Mouse (Mus musculus): ENCODE results near the gene Ppp1r14c. TPM values are rescaled to one million over a fixed set of nuclear protein-coding genes. Genes with fewer than 3 reads are reported as not detected.
"Not testable (repeated sequence)": the region's sequence is repeated elsewhere in the genome, so short reads cannot be mapped to it uniquely, and the experiment has no call there.

Ppp1r14c gene
- total RNA-seq, 2 experiments from 2014 or later = 15.7 to 16.6 TPM

DNA sequence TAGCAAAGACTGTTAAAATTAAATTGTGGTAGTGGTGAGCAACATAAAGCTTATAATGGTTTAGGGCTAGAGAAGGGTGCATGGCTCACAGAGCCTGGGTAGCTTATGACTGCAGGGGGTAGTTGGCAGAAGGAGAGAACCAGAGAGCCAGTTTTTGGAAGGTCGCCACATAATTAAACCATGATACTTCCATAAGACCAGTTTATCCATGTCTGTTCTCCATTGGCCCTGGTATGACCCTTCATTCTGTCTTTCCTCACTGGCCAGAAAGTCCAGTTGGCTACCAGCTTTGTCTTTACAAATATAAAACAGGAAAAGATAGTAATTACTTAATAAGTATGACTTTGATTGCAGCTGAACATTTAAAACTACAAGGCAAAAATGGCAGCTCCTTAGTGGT lies 95.0 kb downstream of the Ppp1r14c start:
- no peak for DNase-seq (ENCODE audit: low spot score in 2 of 2)

DNA sequence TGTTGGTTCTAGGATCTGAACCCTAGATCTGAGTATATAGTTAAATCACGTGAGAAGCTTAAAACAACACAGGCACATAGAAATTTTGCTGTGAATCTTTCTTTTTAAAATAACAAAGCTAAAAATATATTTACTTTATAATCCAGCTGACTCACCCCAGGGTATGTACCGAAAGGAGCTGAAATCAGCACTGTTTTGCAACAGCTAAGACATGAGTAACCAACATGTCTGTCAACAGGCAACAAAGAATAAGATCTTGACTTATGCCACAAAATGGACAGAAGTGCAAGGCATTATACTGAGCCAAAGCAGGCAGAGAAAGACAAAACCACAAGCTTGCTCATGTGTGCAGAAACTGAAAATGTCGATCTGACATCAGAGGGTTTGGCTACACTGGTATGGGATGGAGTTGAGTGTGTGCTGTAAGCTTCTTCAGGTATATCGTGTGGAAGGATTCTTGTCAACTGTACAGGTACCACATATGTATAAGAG lies 100.3 kb downstream of the Ppp1r14c start:
- no peak for DNase-seq (ENCODE audit: low spot score in 2 of 2)

DNA sequence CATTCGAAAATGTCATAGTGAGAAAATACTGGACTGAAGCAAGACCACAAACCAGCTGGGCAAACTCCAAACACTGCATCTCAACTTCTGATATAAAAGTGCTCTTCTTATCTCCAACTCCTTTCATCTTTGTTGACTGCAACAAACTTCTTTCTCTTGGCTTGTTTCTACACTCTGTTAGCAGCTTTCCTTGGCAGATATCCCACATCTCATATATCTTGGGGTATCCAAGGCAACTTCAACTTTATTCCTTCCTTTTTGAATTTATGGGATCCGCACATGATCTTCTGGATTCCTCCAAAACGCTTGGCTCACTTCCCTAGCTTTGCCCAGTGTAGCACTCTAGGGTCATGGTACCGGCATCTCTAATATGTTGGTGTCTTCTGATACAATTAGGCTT lies 102.7 kb downstream of the Ppp1r14c start:
- DNase-seq (ENCODE audit: low spot score in 2 of 2) = no peak

DNA sequence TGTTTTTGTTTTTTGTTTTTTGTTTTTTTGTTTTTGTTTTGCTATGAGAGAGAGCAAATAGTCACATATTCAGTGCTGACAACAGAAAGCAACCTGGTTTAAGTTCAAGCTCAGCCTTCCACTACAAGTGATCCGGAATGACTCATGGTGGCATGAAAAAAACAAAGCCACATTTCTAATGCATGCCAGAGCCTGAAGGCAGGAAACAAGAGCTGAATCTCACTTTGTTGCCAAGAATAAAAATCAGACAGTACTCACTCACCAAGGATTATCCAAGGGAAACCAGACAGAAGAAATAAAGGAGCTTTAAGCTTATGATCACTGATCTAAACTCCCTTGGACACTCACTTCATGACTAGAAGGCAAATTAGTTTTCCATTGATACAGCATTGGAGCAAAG lies 110.8 kb downstream of the Ppp1r14c start:
- no peak for DNase-seq (ENCODE audit: low spot score in 2 of 2)

DNA sequence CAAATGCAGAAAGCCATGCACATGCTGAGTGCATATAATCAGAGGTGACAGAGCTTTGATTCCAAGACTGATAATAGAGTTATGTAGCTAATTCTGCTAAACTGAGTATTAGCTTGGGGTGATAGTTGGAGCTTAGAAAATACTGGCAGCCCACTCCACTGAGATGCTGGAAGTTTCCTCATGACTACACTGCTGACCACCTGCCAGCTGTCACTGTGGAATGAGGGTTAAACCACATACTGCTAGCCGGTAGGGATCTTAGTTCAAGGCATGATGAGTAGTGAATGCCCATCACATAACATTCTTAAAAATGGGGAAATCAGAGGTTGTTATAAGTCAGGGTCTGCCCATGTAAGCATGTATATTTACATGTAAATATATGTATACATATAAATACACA lies 113.9 kb downstream of the Ppp1r14c start:
- no peak for DNase-seq (ENCODE audit: low spot score in 2 of 2)

DNA sequence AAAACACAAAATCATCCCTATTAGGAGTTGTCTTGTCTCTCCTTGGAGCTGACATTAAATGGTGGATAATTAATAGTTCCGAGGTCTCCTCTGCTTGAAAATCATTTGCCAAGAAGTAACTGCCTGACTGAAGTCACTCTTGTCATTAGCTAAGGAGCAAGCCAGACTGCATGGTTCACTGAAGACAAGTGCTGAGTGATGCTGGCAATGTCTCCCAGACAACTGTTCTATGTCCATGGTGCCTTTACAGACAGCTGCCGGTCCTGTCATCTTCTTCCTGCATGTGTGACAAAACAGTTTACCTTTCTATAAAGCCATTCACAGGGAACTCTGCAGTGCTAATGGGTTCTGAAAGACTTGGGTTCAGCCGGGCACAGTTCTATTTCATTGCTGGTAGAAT lies 124.2 kb downstream of the Ppp1r14c start:
- DNase-seq (ENCODE audit: low spot score in 2 of 2) = no peak

DNA sequence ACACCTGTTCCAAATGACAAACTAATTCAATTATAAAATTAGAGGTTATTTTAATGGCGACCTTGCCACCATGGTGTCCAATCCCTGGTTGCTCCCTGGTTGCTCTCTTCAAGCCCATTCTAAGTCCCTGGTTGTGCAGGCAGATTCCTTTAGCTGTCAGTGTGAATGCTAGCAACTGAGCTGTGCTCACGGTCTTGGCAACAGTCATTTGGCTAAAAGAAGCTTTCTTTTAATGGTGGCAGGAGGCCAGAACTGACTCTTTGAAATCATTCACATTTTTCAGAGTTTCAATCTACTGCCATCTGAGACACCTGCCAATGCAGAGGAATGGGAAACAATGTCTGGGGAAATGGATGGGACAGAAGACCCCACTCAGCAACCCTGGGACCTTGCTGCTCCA lies 130.9 kb downstream of the Ppp1r14c start:
- peak in 1 of 2 experiments; percentile 31 for DNase-seq (ENCODE audit: low spot score in 2 of 2)

DNA sequence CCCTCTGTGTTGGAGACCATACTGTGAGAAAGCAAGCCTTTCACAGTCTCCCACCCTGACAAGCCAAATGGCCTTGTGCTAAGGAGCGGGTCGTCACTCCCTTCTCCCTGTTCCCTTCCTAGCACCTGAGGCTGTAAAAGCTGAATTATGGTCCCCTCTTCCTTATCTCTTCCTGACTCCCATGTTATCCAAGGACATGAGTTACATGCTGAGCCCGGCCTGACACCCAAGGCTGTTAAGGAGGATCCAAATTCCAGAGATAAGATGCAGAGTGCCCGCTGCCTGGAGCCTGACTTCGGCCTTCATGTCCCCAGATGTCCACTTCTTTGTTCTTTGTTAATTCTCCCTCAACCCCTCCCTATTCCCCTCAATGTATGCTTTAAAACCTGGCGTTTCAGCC lies 135.0 kb downstream of the Ppp1r14c start:
- not testable (repeated sequence) for DNase-seq (ENCODE audit: low spot score in 2 of 2)

DNA sequence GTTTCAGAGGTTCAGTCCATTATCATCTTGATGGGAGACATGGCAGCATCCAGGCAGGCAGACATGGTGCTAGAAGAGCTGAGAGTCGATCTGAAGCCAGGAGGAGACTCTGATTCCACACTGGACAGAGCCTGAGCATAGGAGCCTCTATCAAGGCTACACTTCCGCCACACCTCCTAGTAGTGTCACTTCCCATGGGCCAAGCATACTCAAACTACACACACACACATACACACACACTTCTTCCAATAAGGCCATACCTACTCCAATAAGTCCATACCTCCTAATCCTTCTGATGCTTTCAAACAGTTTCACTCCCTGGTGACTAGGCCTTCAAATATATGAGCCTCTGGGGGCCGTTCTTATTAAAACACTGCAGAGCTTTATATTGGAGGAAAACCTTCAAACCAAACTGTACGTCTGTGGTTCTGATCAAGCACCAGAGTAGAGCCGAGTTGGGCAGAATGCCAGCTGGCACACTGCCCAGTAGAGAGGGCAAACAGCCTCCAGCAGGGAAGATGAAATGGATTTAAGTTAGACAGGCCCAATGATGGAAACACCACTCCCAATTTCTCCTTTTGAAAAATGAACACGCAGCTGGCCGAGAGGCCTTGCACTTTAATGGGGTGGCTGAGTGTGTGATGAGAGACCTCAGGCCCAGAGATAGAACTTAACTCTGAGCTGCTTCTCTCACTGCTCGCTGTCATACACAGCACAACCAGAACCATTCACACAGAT lies 141.8 kb downstream of the Ppp1r14c start:
- DNase-seq (ENCODE audit: low spot score in 2 of 2) = peak; percentile 31 to 72

DNA sequence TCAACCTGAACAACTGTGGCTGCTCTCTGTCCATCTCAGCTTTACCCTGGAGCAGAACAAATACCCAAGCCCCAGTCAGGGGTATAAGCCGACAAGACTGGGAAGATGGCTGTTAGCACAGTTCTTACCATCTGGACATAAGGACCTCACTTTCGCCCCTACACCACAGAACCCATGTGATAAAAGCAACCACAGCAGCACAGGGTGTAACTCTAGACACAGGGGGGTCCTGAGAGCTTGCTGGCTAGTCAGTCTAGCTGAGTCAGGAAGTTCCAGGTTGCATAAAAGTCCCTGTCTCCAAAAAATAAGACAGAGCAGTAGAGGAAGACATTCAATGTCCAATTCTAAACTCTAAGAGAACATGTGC lies 142.3 kb downstream of the Ppp1r14c start:
- DNase-seq (ENCODE audit: low spot score in 2 of 2) = no peak

DNA sequence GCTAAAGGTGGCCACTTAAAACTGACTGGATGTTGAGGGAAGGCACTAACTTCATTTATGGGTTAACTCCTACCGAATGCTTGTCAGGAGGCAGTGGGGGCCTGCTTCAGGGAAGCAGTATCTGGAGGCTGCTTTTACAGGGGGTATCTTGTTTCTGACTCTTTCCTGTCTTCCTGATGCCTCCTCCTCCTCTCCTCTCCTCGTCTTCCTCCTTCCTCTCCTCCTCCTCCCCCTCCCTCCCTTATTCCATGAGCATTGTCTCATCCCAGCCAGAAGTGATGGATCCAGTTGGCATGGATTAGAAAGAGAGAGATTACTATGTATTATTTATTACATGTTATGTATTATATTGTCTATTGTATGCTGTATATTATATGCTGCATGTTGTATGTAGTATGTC lies 142.9 kb downstream of the Ppp1r14c start:
- DNase-seq (ENCODE audit: low spot score in 2 of 2) = no peak

DNA sequence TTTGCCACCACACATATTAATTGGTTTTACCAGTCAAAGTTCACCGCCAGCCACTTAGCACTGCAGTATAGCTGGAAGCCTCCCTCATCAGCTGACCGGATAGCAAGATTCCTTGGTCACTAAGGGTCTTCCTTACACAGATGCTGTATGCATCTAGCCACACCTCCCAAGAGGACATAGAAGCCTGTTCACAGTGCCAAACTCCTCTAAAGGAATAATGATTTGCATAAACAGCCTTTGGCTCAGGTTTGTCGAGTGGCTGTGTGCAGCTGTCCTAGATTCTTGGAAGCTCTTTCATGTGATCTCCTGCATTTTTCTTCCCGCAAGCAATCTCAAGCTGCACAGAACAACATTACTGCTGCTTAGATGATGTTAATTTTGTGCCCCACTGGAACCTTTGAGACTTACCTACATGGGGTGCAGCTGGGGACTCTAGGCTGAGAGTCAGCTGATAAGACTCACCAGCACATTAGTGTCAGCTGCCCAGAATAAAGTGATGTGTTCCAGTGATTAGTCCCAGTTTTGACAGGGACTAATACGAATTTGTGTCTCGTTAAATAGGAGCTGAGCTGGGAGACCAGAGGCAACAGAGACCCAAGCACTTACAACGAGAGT lies 143.9 kb downstream of the Ppp1r14c start:
- DNase-seq (ENCODE audit: low spot score in 2 of 2) = no peak

DNA sequence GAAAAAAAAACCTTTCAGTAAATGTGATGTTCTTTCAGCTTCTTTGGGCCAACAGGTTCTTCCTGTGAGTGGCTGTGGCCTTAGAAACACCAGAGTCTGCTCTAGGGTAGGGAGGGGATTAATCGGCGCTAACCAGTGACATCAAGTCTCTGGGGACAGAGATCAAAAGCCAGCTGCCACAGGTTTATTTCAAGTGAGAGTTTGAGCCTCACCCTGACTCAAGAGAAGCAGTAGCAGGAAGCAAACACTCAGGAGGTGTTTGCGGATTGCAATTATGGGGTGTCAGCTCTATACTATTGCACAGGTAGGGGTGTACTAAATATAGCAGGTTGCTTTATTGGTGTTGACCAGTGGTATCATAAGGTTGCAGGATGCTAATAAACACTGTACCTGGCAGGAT lies 144.6 kb downstream of the Ppp1r14c start:
- DNase-seq (ENCODE audit: low spot score in 2 of 2) = no peak

DNA sequence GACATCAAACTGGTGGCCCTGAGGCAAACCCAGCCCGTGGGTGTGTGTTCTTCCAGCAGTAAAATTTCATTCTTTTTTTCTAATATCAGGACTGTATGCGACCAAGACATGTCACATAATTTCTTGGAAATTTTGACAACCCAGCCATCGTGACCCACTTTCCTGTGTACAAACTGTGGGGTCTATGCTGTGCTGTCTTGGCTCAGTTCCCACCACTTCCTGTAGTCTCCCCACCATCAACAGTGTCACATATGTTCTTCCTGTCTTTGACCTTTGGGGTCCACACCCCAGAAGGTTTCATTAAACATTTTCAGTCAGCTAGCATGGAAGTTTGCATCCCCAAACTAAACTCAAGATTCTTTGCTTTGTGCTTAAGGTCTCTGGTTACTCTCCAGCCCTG lies 145.5 kb downstream of the Ppp1r14c start:
- DNase-seq (ENCODE audit: low spot score in 2 of 2) = no peak

DNA sequence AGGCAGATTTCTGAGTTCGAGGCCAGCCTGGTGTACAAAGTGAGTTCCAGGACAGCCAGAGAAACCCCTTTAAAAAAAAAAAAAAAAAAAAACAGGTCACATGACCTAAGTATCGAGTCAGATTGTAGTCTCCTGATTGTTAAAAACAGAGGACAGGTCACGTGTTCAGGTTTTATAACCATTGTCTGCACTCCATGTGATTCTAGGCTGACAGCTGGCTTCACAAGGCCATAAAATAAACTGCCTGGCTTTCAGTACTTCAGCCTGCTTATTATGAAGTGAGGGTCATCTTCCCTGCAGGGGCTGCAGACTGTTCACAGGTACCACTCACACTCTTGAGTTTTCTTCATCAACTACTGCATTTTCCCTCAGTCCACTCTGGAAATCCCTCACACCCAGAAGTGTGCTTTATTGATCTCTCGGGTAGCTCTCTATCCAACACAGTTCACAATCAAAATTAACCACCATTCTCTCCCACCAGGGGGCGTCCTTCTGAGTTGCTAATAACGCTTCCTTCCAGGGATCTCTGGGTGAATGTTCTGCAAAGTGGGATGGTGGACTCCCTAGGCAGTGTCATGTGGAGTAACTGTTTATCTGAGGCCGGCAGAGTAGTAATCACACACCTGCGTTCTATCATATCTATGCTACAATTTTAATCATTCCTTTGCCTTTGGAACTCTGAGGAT lies 146.9 kb downstream of the Ppp1r14c start:
- DNase-seq (ENCODE audit: low spot score in 2 of 2) = peak in 1 of 2 experiments; percentile 38

DNA sequence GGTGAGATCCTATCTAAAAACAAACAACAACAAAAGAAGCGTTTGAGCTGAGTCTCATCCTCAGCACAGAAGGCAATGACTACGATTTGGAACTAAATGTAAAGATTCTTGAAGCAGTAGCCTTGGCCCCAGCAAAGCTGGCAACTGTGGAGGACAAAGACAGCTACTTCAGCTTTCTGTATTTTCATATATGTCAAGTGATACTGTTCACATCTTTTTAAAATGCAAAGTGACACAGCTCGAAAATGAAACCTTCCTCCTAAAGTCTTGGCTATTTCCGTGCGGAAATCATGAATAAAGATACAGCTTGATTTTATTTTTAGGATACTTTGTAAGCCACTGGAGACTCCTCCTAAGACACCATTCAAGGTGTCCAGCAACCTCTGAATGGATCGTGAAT lies 148.1 kb downstream of the Ppp1r14c start:
- DNase-seq (ENCODE audit: low spot score in 2 of 2) = no peak

Small RNAs within 50 kb of the gene (microRNA-seq; reads per million reads assigned to microRNA genes)
- 0 reads per million in 2 experiments for gene Gm24482

Other genes starting within 250 kb of the Ppp1r14c start
- not detected for gene H60c, start 98.3 kb upstream of the Ppp1r14c start, total RNA-seq (2021)
- 1 to 10 TPM; 3.5 to 5.4 TPM for gene Iyd, start 174.2 kb downstream of the Ppp1r14c start, total RNA-seq (2021)